Mouse (Mus musculus) lung, embryonic 16.5 days (tissue): ENCODE measurements around the gene Efna1. TPM values are rescaled to one million over a fixed set of nuclear protein-coding genes. Genes with fewer than 3 reads are reported as not detected.

Experiments
- ATAC-seq: fragments of 200-750 bp; cut with Nextera tagmentation; 2 replicates; pipeline ENCODE4 v1.8.0; 2017; ENCODE audit warnings: low read depth, mild to moderate bottlenecking, moderate library complexity
- H3K27ac ChIP-seq: fragments of 300-500 bp; sonication (generic); 2 replicates; pipeline ENCODE4 v1.5.1; 2014; ENCODE audit warnings: mild to moderate bottlenecking, control low read depth, low read length
- H3K27me3 ChIP-seq: fragments of 300-500 bp; sonication (generic); 2 replicates; pipeline ENCODE4 v1.6.1; 2014; ENCODE audit warnings: low read depth, low read length, mixed read lengths; ENCODE audit not compliant: control insufficient read depth, insufficient read depth
- H3K36me3 ChIP-seq: fragments of 300-500 bp; sonication (generic); 2 replicates; pipeline ENCODE4 v1.6.1; 2014; ENCODE audit warnings: low read length; ENCODE audit not compliant: control insufficient read depth, insufficient read depth
- H3K4me1 ChIP-seq: fragments of 300-500 bp; sonication (generic); replicated peaks from 2 replicates; pipeline ENCODE4 v1.6.1; 2014; ENCODE audit warnings: low read length, mixed read lengths; ENCODE audit not compliant: control insufficient read depth, insufficient read depth
- H3K4me2 ChIP-seq: fragments of 300-500 bp; sonication (generic); 2 replicates; pipeline ENCODE4 v1.6.1; 2014; ENCODE audit warnings: low read depth, low read length, control low read depth
- H3K4me3 ChIP-seq: fragments of 300-500 bp; sonication (generic); 2 replicates; pipeline ENCODE4 v1.5.1; 2014; ENCODE audit warnings: mild to moderate bottlenecking, low read length, control low read depth
- H3K9ac ChIP-seq: fragments of 300-500 bp; sonication (generic); 2 replicates; pipeline ENCODE4 v1.6.1; 2014; ENCODE audit warnings: low read length, control low read depth
- H3K9me3 ChIP-seq: fragments of 300-500 bp; sonication (generic); 2 replicates; pipeline ENCODE4 v1.6.1; 2016; ENCODE audit warnings: low read length; ENCODE audit not compliant: control insufficient read depth
- WGBS: fragments of 180-500 bp; shearing (Covaris S2); extraction: QIAGEN DNeasy Blood & Tissue Kit; methylation state at CpG from one replicate; pipeline ENCODE4 v1.1.7; 2014; 5-methylcytosine and 5-hydroxymethylcytosine counted together
- polyA plus RNA-seq: library from polyadenylated mRNA; unstranded; fragments of >200 nt; fragmentation: Nextera tagmentation; extraction: Ambion mirVana; gene quantifications from 2 replicates; pipeline ENCODE4 v1.2.1, GENCODE M21; 2015

Gene Efna1
- polyA plus RNA-seq, 1 experiment from 2014 or later: 97.2 TPM

DNA sequence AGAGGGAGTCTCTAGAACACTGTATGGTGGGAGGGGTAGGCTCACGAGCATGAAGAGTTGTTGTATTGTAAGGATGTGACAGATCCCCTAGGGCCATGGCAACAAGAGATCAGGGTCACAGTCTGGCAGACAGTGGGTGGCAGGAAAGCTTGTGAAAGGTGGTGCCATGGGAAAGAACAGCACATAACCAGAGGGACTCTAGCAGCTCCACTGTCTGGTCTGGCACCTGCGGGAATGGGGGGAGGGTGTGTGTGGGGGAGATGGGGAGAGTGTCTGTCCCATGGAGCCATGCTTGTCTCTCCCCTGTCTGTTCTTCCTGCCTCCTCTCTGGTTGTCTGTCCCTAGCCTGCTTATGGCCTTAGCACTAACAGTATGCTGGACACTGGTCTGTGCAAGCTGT is 4.6 kb upstream of the Efna1 start:
- 55% methylated on average over 2 of the region's 2 CpGs for WGBS
- Histone ChIP-seq H3K4me1 (peaks cover 13% of the 10 kb centered on the region), H3K4me2 (no peak overlapping the region), H3K4me3 (no peak overlapping the region), H3K27ac (no peak overlapping the region), H3K9ac (no peak overlapping the region), H3K27me3 (no peaks in the 10 kb centered on the region; the same call in none of the 2 replicates), H3K36me3 (no peaks in the 10 kb centered on the region), H3K9me3 (no peaks in the 10 kb centered on the region)
- ATAC-seq: no peak

DNA sequence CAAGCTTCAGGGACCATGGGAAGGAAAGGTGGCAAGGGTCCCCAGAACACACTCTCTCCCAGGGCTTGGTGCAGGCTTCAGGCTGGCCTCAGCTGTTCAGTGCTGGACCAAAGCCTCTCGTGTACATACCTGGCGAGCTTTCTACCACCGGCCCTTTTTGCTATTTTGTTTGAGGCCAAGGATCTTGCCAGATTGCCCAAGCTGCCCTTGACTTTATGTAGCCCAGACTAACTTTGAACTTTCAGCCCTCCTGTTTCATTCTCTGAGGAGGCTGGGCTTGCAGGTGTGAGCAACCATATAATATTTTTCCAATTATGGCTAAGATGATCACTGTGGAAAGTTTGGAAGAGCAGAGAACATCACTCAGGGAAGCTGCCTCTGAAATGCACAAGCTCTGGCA is 3.3 kb upstream of the Efna1 start:
- Histone ChIP-seq H3K4me3 (no peak overlapping the region), H3K9ac (no peak overlapping the region), H3K4me2 (no peak overlapping the region), H3K9me3 (no peaks in the 10 kb centered on the region), H3K36me3 (no peaks in the 10 kb centered on the region), H3K4me1 (peaks cover 20% of the 10 kb centered on the region), H3K27ac (no peak overlapping the region), H3K27me3 (no peaks in the 10 kb centered on the region; the same call in none of the 2 replicates)
- 65% methylated on average over 3 of the region's 3 CpGs for WGBS
- no peak for ATAC-seq

DNA sequence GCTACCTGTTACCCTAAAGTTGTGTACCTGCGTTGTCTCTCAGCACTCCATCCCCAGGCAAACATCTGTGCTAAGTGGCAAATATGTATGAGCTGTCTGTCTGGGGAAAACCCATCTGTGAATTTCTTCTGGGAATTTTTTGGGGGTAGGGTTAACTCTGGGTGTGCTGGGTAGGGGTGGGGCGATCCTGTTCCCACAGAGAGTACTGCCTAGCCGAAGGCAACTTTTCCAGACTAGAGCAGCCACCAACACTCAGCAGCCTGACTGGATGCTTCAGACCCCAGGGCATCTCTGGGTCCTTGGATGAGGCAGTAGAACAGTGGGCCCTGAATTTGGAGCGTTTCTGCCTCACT is 1.3 kb upstream of the Efna1 start:
- Histone ChIP-seq H3K4me2 (no peak overlapping the region), H3K27me3 (no peaks in the 10 kb centered on the region; the same call in none of the 2 replicates), H3K27ac (no peak overlapping the region), H3K4me3 (no peak overlapping the region), H3K9ac (no peak overlapping the region), H3K4me1 (peaks cover 20% of the 10 kb centered on the region), H3K9me3 (no peaks in the 10 kb centered on the region), H3K36me3 (no peaks in the 10 kb centered on the region)
- no peak for ATAC-seq
- 15% methylated on average over 4 of the region's 4 CpGs for WGBS

DNA sequence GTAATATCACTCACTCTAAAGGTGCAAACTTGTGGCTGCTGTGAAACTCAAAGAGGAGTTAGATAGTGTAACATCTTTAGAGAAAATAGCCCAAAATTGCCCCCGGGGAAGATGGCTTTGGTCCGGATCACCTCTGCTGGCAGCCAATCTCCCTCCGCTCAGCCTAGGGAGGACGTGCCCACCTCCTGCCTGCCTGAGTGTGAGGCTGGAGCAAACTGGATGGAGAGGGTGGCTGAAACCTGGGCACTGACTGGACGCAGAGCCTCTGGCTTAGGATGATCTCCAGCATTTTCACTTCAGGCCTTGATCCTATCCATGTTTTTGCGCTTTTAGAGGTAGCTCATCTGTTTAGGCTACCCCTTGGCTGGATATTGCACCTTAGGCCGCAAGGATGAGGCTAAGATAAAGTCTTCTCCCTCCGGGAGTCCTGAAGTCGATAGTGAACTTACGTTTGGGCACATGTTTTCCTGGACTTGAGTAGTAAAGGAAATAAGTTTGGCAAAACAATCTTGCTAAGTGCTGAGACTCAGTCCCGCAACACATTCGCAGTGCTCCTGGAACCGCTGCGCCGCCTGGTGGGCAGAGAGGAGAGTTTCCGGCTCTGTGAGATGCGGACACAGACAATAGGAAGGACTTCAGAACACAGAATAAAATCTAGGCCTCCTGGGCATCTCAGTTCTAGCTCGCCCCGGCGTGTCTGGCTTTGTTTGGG is 793 bp upstream of the Efna1 start:
- no peaks in the 10 kb centered on the region; the same call in none of the 2 replicates for H3K27me3 ChIP-seq
- peak overlapping the region; percentile 94 for H3K4me2 ChIP-seq
- no peaks in the 10 kb centered on the region for H3K36me3 ChIP-seq
- H3K4me3 ChIP-seq: peak overlapping the region; percentile 84
- H3K27ac ChIP-seq: peak overlapping the region; percentile 98
- H3K9ac ChIP-seq: peak overlapping the region; percentile 91
- peaks cover 20% of the 10 kb centered on the region for H3K4me1 ChIP-seq
- H3K9me3 ChIP-seq: no peaks in the 10 kb centered on the region
- no peak for ATAC-seq
- WGBS: 8% methylated on average over 20 of the region's 20 CpGs

DNA sequence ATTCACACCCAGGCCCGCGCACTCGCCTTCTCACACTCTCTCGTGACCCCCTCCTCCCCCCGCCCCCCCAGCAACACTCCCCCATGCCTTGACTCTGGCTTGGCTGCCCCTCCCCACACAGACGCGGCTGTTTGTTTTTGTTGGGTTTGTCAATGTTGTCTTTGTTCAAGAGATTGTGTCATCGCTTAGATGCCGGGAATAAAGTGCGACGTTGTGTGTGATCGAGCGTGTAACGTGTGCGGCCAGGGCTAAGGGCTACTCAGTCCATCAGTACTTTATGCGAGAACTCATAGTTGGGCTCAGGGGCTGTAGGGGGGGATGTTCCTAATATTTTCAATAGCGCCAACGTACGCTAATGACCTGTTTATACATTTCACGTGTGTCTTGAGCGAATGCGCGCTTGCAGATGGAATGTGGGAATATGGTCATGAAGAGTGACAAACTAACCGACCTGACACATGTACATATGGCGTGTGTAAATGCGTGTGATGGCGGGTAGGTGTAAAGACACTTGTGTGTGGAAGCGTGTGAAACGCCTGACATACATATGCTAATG is 814 bp downstream of the Efna1 start:
- peak overlapping the region; percentile 91 for H3K9ac ChIP-seq
- no peaks in the 10 kb centered on the region; the same call in none of the 2 replicates for H3K27me3 ChIP-seq
- peak; percentile 15 for ATAC-seq
- H3K9me3 ChIP-seq: no peaks in the 10 kb centered on the region
- peaks cover 29% of the 10 kb centered on the region for H3K4me1 ChIP-seq
- H3K4me2 ChIP-seq: peak overlapping the region; percentile 94
- under 1% methylated on average over 29 of the region's 29 CpGs for WGBS
- peak overlapping the region; percentile 98 for H3K27ac ChIP-seq
- peak overlapping the region; percentile 84 for H3K4me3 ChIP-seq
- H3K36me3 ChIP-seq: peaks cover 11% of the 10 kb centered on the region

DNA sequence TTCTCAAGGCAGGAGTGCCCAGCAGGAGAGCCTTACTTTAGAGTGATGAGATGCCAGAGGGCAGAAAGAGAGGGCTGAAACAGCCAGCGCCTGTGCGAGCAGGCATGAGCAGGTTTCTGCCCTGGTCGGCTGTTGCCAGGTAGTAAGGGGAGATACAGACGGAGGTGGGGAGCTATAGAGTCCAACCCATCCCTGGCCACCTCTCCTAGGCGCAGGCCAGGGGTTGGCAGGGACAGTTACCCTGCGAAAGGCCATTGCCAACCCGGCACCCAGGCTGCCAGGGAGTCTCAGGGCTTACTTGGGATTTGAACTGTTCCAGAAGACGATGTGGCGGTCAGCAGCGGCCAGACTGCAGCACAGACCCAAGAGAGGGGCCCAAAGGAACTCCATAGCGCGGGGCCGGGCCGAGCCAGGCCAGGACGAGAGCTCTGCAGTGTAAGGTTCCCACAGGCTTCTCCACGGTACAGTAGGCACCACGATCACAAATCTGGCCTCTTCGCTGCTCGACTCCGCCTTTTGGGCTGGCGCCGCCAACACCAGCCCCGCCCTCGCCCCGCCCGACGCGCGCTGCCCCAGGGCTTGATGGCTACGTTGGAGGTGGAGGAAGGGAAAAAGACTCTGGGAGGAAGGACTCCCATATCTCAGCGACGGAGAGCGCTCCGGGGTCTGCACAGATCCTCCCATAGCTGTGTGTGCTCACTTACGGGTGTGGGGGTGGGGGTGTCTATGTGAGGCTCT is 1.6 kb downstream of the Efna1 start:
- 3% methylated on average over 35 of the region's 35 CpGs for WGBS
- ATAC-seq: peak; percentile 83
- Histone ChIP-seq H3K9me3 (no peaks in the 10 kb centered on the region), H3K27me3 (no peaks in the 10 kb centered on the region; the same call in none of the 2 replicates), H3K4me1 (peaks cover 29% of the 10 kb centered on the region), H3K4me3 (peak overlapping the region; percentile 84), H3K27ac (peak overlapping the region; percentile 98), H3K36me3 (peaks cover 15% of the 10 kb centered on the region), H3K9ac (peak overlapping the region; percentile 91), H3K4me2 (peak overlapping the region; percentile 94)

DNA sequence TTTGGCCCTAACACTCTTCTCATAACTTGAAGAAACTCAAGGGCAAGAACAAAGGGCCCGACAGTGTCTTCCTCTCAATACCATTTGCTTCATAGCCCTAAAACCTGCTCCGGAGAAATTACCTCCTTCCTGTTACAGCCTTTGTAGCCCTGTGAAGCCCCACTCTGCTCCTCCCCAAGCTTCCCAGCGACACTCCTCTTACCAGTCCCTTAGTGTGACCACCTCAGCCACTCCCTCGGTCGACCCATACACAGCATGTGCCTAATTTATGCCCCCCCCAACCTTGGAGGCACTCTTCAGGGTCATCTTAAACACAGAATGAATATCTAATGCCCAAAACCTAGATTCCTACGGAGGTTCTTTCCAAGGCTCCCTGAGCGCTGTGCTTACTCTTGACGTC is 2.3 kb downstream of the Efna1 start:
- peak overlapping the region; percentile 98 for H3K27ac ChIP-seq
- peaks cover 29% of the 10 kb centered on the region for H3K4me1 ChIP-seq
- H3K9me3 ChIP-seq: no peaks in the 10 kb centered on the region
- no peak for ATAC-seq
- peak overlapping the region; percentile 91 for H3K9ac ChIP-seq
- no peaks in the 10 kb centered on the region; the same call in none of the 2 replicates for H3K27me3 ChIP-seq
- H3K36me3 ChIP-seq: peaks cover 15% of the 10 kb centered on the region
- peak overlapping the region; percentile 94 for H3K4me2 ChIP-seq
- WGBS: 13% methylated on average over 8 of the region's 8 CpGs
- H3K4me3 ChIP-seq: peak overlapping the region; percentile 84

DNA sequence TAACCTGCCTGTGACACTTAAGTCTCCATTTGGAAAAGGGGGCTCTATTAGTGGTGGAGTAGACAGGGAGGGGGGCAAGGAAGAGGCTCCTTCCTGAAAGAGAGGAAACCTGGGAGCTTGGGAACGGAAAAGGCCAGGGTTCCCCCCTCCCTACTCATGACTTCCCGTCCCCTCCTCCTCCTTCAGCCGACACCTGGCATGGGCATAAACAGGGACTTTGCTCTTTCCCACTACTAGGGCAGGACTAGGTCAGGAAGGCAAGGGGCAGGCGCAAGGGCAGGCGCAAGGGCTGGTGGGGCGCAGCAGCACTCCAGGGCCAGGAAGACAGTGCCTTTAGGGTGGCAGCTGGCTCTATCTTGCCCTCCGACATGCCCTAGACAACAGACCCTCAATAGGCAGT is 2.8 kb downstream of the Efna1 start:
- peak; percentile 36 for ATAC-seq
- 39% methylated on average over 7 of the region's 7 CpGs for WGBS

More for the DNA sequence above, 2.8 kb downstream of the Efna1 start:
- Histone ChIP-seq H3K9me3 (no peaks in the 10 kb centered on the region), H3K4me3 (peak overlapping the region; percentile 84), H3K4me2 (peak overlapping the region; percentile 94), H3K9ac (peak overlapping the region; percentile 91), H3K27me3 (no peaks in the 10 kb centered on the region; the same call in none of the 2 replicates), H3K4me1 (peaks cover 29% of the 10 kb centered on the region), H3K27ac (peak overlapping the region; percentile 98), H3K36me3 (peaks cover 15% of the 10 kb centered on the region)
